Mouse (Mus musculus) small intestine, adult 2 months (tissue): ENCODE results near the gene Chrm4. TPM values are rescaled to one million over a fixed set of nuclear protein-coding genes. Genes with fewer than 3 reads are reported as not detected.
A peak's percentile ranks its signal among the peaks of the same experiment; 100 is the strongest.

Experiments used
- H3K27ac ChIP-seq: fragments of 200-500 bp; 2 replicates; pipeline ENCODE4 v1.5.1; 2012; ENCODE audit warnings: low read depth, low read length, control low read depth, inconsistent platforms; ENCODE audit not compliant: insufficient read depth
- H3K27me3 ChIP-seq: fragments of 200-500 bp; 2 replicates; pipeline ENCODE4 v1.6.1; 2012; ENCODE audit warnings: mild to moderate bottlenecking, moderate library complexity, low read length, inconsistent platforms; ENCODE audit not compliant: control insufficient read depth, insufficient read depth
- H3K36me3 ChIP-seq: fragments of 200-500 bp; 2 replicates; pipeline ENCODE4 v1.6.1; 2012; ENCODE audit warnings: mild to moderate bottlenecking, low read length, control low read depth, inconsistent platforms; ENCODE audit not compliant: control insufficient read depth, insufficient read depth
- H3K4me1 ChIP-seq: fragments of 200-500 bp; 2 replicates; pipeline ENCODE4 v1.6.1; 2012; ENCODE audit warnings: low read length, inconsistent platforms, mixed read lengths; ENCODE audit not compliant: control insufficient read depth, insufficient read depth, insufficient read length
- H3K4me3 ChIP-seq: fragments of 200-500 bp; 2 replicates; pipeline ENCODE4 v1.5.1; 2012; ENCODE audit warnings: low read depth, mild to moderate bottlenecking, control low read depth, inconsistent platforms, low read length, moderate library complexity
- CTCF ChIP-seq: fragments of 200-500 bp; IDR thresholded peaks from 2 replicates; pipeline ENCODE4 v1.5.1; 2012; ENCODE audit warnings: low read depth, mild to moderate bottlenecking, control low read depth, inconsistent platforms, low read length, moderate library complexity, mixed read lengths; ENCODE audit not compliant: insufficient replicate concordance, insufficient read length; ENCODE audit errors: extremely low read depth
- POLR2A ChIP-seq: fragments of 200-500 bp; IDR thresholded peaks from 2 replicates; pipeline ENCODE4 v1.6.1; 2012; ENCODE audit warnings: low read depth, mild to moderate bottlenecking, control low read depth, inconsistent platforms, low read length, moderate library complexity
- WGBS: fragments of 180-500 bp; shearing (Covaris S2); methylation state at CpG from one replicate; pipeline ENCODE4 v1.1.7; 2018; 5-methylcytosine and 5-hydroxymethylcytosine counted together
- polyA plus RNA-seq: library from polyadenylated mRNA; depleted of rRNA; stranded (reverse); fragments of >200 nt; gene quantifications from 2 replicates; pipeline ENCODE4 v1.2.3, GENCODE M21; 2012

Chrm4 gene
- polyA plus RNA-seq, 1 experiment: 2.9 TPM

- peak overlapping the region; percentile 43 for H3K4me3 ChIP-seq
Observed at GRCm38 (mm10) chr2:91930761-91931291, 3.8 kb downstream of the Chrm4 start.

GRCm38 (mm10) chr2:91931328-91932159, 4.5 kb downstream of the Chrm4 start:
- Histone ChIP-seq H3K27me3 (no peaks in the 10 kb centered on the region), H3K36me3 (peaks cover 40% of the 10 kb centered on the region), H3K27ac (no peak overlapping the region), H3K4me1 (peaks cover 34% of the 10 kb centered on the region), H3K4me3 (peak overlapping the region; percentile 43)
- 39% methylated on average over 50 of the region's 50 CpGs for WGBS
- TF ChIP-seq POLR2A (0 out of 2 replicates have a peak, but pooled peaks have one; percentile 10), CTCF (no peak)

More at GRCm38 (mm10) chr2:91930761-91931291, 3.8 kb downstream of the Chrm4 start:
- 58% methylated on average over 23 of the region's 23 CpGs for WGBS
- no peak for TF ChIP-seq CTCF
- TF ChIP-seq POLR2A: no peak
- Histone ChIP-seq H3K36me3 (peaks cover 33% of the 10 kb centered on the region), H3K27ac (no peak overlapping the region), H3K4me1 (peaks cover 34% of the 10 kb centered on the region), H3K27me3 (no peaks in the 10 kb centered on the region)

GRCm38 (mm10) chr2:91932160-91932711, 5.2 kb downstream of the Chrm4 start, which contains the start of gene Mdk:
Gene Mdk (minus strand): TSS chr2:91932297.
- WGBS: 14% methylated on average over 16 of the region's 16 CpGs
- TF ChIP-seq POLR2A: no peak
- TF ChIP-seq CTCF: no peak
- Histone ChIP-seq H3K36me3 (peaks cover 47% of the 10 kb centered on the region), H3K27ac (no peak within 1 kb of the TSS), H3K4me1 (peaks cover 34% of the 10 kb centered on the region), H3K27me3 (no peaks in the 10 kb centered on the region), H3K4me3 (peak within 1 kb of the TSS; percentile 43)

GRCm38 (mm10) chr2:91932737-91933350, 5.8 kb downstream of the Chrm4 start:
- Histone ChIP-seq H3K4me1 (peaks cover 34% of the 10 kb centered on the region), H3K27ac (no peak overlapping the region), H3K36me3 (peaks cover 53% of the 10 kb centered on the region), H3K27me3 (no peaks in the 10 kb centered on the region), H3K4me3 (no peak overlapping the region)
- 17% methylated on average over 6 of the region's 6 CpGs for WGBS
- TF ChIP-seq CTCF (no peak), POLR2A (no peak)

- WGBS: 76% methylated on average over 9 of the region's 9 CpGs
- Histone ChIP-seq H3K4me1 (peaks cover 30% of the 10 kb centered on the region), H3K36me3 (peaks cover 60% of the 10 kb centered on the region), H3K27ac (no peak overlapping the region), H3K4me3 (no peak overlapping the region), H3K27me3 (no peaks in the 10 kb centered on the region)
- TF ChIP-seq CTCF: no peak
- no peak for TF ChIP-seq POLR2A
Observed at GRCm38 (mm10) chr2:91933471-91933870, 6.4 kb downstream of the Chrm4 start.

- Histone ChIP-seq H3K4me3 (no peak overlapping the region), H3K27me3 (no peaks in the 10 kb centered on the region), H3K27ac (no peak overlapping the region), H3K36me3 (peaks cover 65% of the 10 kb centered on the region), H3K4me1 (peaks cover 34% of the 10 kb centered on the region)
- TF ChIP-seq POLR2A: no peak
- 59% methylated on average over 8 of the region's 8 CpGs for WGBS
Observed at GRCm38 (mm10) chr2:91934016-91934415, 7.0 kb downstream of the Chrm4 start.
